Mouse (Mus musculus) lung, postnatal 0 days (tissue): ENCODE measurements around the gene Lhx5.

ENCODE experiments used
- CTCF ChIP-seq: IDR thresholded peaks from 2 replicates; pipeline ENCODE4 v1.5.1; 2016; ENCODE audit warnings: antibody characterized with exemption, mild to moderate bottlenecking
- EP300 ChIP-seq: IDR thresholded peaks from 2 replicates; pipeline ENCODE4 v1.6.1; 2016; ENCODE audit warnings: antibody characterized with exemption, mild to moderate bottlenecking, control low read depth

DNA sequence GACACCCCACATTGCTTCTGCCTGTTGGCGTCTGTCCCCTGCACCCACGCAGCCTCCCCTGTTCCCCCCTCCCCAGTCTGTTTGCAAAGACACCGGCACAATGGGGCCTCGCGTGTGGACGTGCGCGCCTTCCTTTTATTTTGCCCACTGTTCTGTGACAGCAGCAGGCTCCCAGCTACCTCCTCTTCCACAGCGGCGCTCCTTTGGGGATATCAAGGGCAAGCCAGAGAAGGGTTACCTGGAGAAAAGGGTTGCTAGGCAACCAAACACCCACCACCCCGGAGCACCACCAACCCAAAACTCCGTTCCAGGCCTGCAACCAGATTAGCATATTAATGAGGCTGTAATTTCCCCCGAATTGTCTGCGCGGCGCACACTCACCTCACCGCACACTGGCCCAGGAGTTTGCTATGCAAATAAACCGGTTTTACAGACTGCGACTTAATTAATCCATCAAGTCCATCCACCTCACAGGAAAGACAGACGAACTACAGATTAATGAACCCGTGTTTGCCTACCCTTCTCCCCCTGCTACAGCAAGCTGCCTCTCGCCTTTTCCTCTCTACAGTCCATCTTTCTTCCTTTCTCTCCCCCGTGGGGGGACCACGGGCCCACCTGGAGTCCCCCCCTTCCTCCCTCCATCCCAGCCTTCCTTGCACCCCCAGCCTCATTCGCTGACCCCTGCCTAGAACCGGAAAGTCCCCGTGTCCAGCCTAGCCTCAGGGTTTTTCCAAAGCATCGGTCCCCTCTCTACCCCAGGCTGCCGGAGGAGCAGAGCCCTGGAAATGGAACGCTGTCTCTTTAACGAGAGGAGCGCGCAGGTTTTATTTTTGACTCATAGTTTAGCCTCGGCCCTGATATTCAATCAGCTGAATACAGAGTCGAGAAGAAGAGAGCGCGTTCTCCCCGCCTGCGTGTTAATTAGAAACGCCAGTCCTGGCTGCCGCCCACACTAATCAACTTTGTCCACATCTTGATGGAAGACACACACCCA is 21.8 kb upstream of the Lhx5 start:
- TF ChIP-seq CTCF (no peak), EP300 (no peak)
